Comparison of ENCODE assay signal across 8 mouse cellular contexts in the genomic region with DNA sequence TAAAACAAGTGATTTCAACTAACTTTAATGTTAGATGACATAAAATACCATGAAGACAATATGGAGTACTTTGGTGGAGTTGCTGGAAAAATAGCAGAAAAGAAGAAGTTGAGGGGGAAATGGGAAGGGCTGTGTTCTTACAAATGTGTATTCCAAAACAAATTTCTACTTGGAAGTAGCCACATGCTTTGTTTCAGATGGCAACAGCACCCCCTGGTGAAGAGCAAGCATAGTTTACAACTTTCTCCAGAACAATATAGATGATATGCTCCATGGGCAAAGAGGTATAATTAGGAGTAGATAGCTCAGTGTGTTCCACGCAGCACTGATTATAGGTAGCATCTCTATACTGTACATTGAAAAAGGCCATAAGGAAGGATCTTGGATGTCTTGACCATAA.
DNase-seq lines count a peak whose midpoint lies in the region.

No protein-coding gene starts in this region.

- H3K4me1 ChIP-seq in heart, embryonic 10.5 days = no peaks in the 10 kb centered on the region

- no peaks in the 10 kb centered on the region for H3K27me3 ChIP-seq in heart, embryonic 10.5 days (ENCODE audit: insufficient read depth, poor library complexity, severe bottlenecking)

- WGBS in heart, embryonic 10.5 days = 75% methylated on average over 1 of the region's 1 CpGs

- no peaks in the 10 kb centered on the region for H3K9me3 ChIP-seq in heart, embryonic 10.5 days

- H3K4me3 ChIP-seq in heart, embryonic 10.5 days = no peak overlapping the region

- H3K27ac ChIP-seq in heart, embryonic 10.5 days = no peak overlapping the region

- no peaks in the 10 kb centered on the region for H3K36me3 ChIP-seq in heart, embryonic 10.5 days

- DNase-seq in heart, adult 18-20 months = peak; percentile 37 to 79
- DNase-seq in heart, embryonic 10.5 days (ENCODE audit: low spot score) = no peak
- peak; percentile 70 for DNase-seq in testis, postnatal 10 days (ENCODE audit: low spot score)
- DNase-seq in testis, postnatal 14 days (ENCODE audit: low spot score) = no peak
- peak; percentile 64 for DNase-seq in embryo, embryonic 10 days (ENCODE audit: low spot score)
- peak; percentile 0 to 65 for DNase-seq in kidney, postnatal 36 days
- DNase-seq in lung, postnatal 4 days = peak; percentile 31 to 65
- no peak for DNase-seq in thymus, adult 18-20 months

Comparison
In these comparisons a context has a peak if more than half of its experiments do, and no peak if none do; other contexts are left out.
1. DNase-seq: peak in heart, adult 18-20 months (2 of 2), testis, postnatal 10 days (single experiment), embryo, embryonic 10 days (single experiment), kidney, postnatal 36 days (2 of 2) and lung, postnatal 4 days (2 of 2); none in heart, embryonic 10.5 days (single experiment), testis, postnatal 14 days (single experiment) and thymus, adult 18-20 months (0 of 2).